8 mouse cellular contexts compared by ENCODE assay signal in genomic region chrX:105121227-105121865, GRCm38 (mm10). TPM values are rescaled to one million over a fixed set of nuclear protein-coding genes. Genes with fewer than 3 reads are reported as not detected.
A peak's percentile ranks its signal among the peaks of the same experiment; 100 is the strongest.
DNase-seq lines count a peak whose midpoint lies in the region; ATAC-seq and TF ChIP-seq lines count a peak whose summit lies in the region.

No protein-coding gene starts in this region.

- peak overlapping the region; percentile 74 for H3K4me3 ChIP-seq in brown adipose tissue, adult 24 weeks (ENCODE audit: insufficient read depth, low read depth, low read length)
- peak overlapping the region; percentile 69 for H3K4me3 ChIP-seq in heart, embryonic 13.5 days
- H3K4me3 ChIP-seq in kidney, postnatal 0 days (replicated peaks; ENCODE audit: low read depth, low read length) = peak overlapping the region; percentile 48
- H3K4me3 ChIP-seq in liver, adult 2 months (ENCODE audit: insufficient read depth, low read depth, low read length) = peak overlapping the region; percentile 80; the same call in 1 of the 2 replicates

- no peak for TF ChIP-seq POLR2A in liver, adult 2 months (IDR thresholded peaks at IDR 0.05; ENCODE audit: extremely low read depth, insufficient read depth, low read length)

- peak; percentile 63 for ATAC-seq in erythroid progenitor cell, adult 5-6 weeks (replicated peaks; ENCODE audit: low FRiP score, poor library complexity, severe bottlenecking)
- ATAC-seq in heart, embryonic 13.5 days (ENCODE audit: extremely low read depth, insufficient number of reproducible peaks, low FRiP score, low TSS enrichment) = peak; percentile 51; the same call in 1 of the 2 replicates
- peak; percentile 75 for ATAC-seq in kidney, postnatal 0 days (replicated peaks; ENCODE audit: low FRiP score, low read depth)
- peak; percentile 75 for ATAC-seq in monocyte, adult 5-6 weeks (replicated peaks; ENCODE audit: insufficient number of reproducible peaks, low FRiP score, low TSS enrichment, poor library complexity, severe bottlenecking)

- H3K9me3 ChIP-seq in heart, embryonic 13.5 days = no peaks in the 10 kb centered on the region
- H3K9me3 ChIP-seq in kidney, postnatal 0 days (replicated peaks; ENCODE audit: low read length) = no peaks in the 10 kb centered on the region

- no peaks in the 10 kb centered on the region for H3K79me2 ChIP-seq in liver, adult 2 months (ENCODE audit: control insufficient read depth, insufficient read depth, low read length)

- peak overlapping the region; percentile 86 for H3K4me2 ChIP-seq in heart, embryonic 13.5 days
- H3K4me2 ChIP-seq in kidney, postnatal 0 days (ENCODE audit: low read length) = peak overlapping the region; percentile 85

- peaks cover 64% of the 10 kb centered on the region for H3K27me3 ChIP-seq in heart, embryonic 13.5 days (replicated peaks)
- no peaks in the 10 kb centered on the region for H3K27me3 ChIP-seq in kidney, postnatal 0 days (ENCODE audit: insufficient read depth, low read length)
- H3K27me3 ChIP-seq in liver, adult 2 months (ENCODE audit: control insufficient read depth, insufficient read depth, low read length) = no peaks in the 10 kb centered on the region
- no peaks in the 10 kb centered on the region for H3K27me3 ChIP-seq in splenic B cell, adult 2 months (ENCODE audit: control insufficient read depth, insufficient read depth, low read length, poor library complexity, severe bottlenecking)

- peak; percentile 58 for TF ChIP-seq CTCF in kidney, postnatal 0 days (IDR thresholded peaks at IDR 0.05; ENCODE audit: low read depth)
- TF ChIP-seq CTCF in liver, adult 2 months (IDR thresholded peaks at IDR 0.05; ENCODE audit: low read depth, low read length) = peak; percentile 36

- H3K4me1 ChIP-seq in brown adipose tissue, adult 24 weeks (ENCODE audit: control insufficient read depth, insufficient read depth, insufficient read length, low read length) = no peaks in the 10 kb centered on the region
- H3K4me1 ChIP-seq in heart, embryonic 13.5 days = no peaks in the 10 kb centered on the region
- H3K4me1 ChIP-seq in kidney, postnatal 0 days (replicated peaks; ENCODE audit: insufficient read depth, low read length) = no peaks in the 10 kb centered on the region
- H3K4me1 ChIP-seq in liver, adult 2 months (ENCODE audit: control insufficient read depth, insufficient read depth, low read length) = no peaks in the 10 kb centered on the region; the same call in 1 of the 2 replicates

- peak; percentile 79 to 80 for DNase-seq in B cell, adult 2 months
- peak; percentile 69 for DNase-seq in kidney, postnatal 0 days (ENCODE audit: low spot score)
- no peak for DNase-seq in liver, adult 2 months (ENCODE audit: extremely low read depth, low read depth, low spot score)
- DNase-seq in splenic B cell, adult 2 months (ENCODE audit: low read depth, low spot score) = peak; percentile 66

- H3K9ac ChIP-seq in heart, embryonic 13.5 days = peak overlapping the region; percentile 82
- 0 out of 2 replicates have a peak overlapping the region, but pooled peaks have one; percentile 57 for H3K9ac ChIP-seq in kidney, postnatal 0 days (ENCODE audit: low read depth, low read length)
- peak overlapping the region; percentile 59; the same call in 1 of the 2 replicates for H3K9ac ChIP-seq in liver, adult 2 months (ENCODE audit: low read depth, low read length)

- H3K36me3 ChIP-seq in heart, embryonic 13.5 days = no peaks in the 10 kb centered on the region; the same call in 1 of the 2 replicates
- no peaks in the 10 kb centered on the region for H3K36me3 ChIP-seq in kidney, postnatal 0 days (ENCODE audit: insufficient read depth, low read length)
- H3K36me3 ChIP-seq in liver, adult 2 months (ENCODE audit: control insufficient read depth, insufficient read depth, low read length) = no peaks in the 10 kb centered on the region
- H3K36me3 ChIP-seq in splenic B cell, adult 2 months (ENCODE audit: control insufficient read depth, insufficient read depth, low read length, poor library complexity, severe bottlenecking) = no peaks in the 10 kb centered on the region

- H3K27ac ChIP-seq in brown adipose tissue, adult 24 weeks (replicated peaks; ENCODE audit: low read depth, low read length) = no peak overlapping the region
- H3K27ac ChIP-seq in heart, embryonic 13.5 days (replicated peaks) = no peak overlapping the region
- H3K27ac ChIP-seq in kidney, postnatal 0 days = no peak overlapping the region
- no peak overlapping the region for H3K27ac ChIP-seq in liver, adult 2 months (replicated peaks; ENCODE audit: insufficient read depth, low read depth, low read length)

- 10% methylated on average over 38 of the region's 38 CpGs for WGBS in heart, embryonic 13.5 days
- WGBS in kidney, postnatal 0 days = 23% methylated on average over 38 of the region's 38 CpGs
- WGBS in liver, adult 2 months = 23% methylated on average over 38 of the region's 38 CpGs

RNA-seq across cellular contexts. Expression of gene Magee1, which starts 1.2 kb away (rescaled TPM):
- polyA plus RNA-seq in brown adipose tissue, adult 24 weeks (2012; ENCODE audit: insufficient read depth, insufficient read length, missing spikeins) = 2.3 and 3.6 TPM in 2 replicates
- total RNA-seq in erythroid progenitor cell, adult 5-6 weeks (2015; ENCODE audit: low replicate concordance) = 0.42 TPM in 1 of 2 replicates, not detected in the other
- total RNA-seq in erythroid progenitor cell, adult 5-6 weeks (2017; ENCODE audit: low replicate concordance) = 0.77 TPM in 1 of 2 replicates, not detected in the other
- 12.5 and 14.2 TPM in 2 replicates for polyA plus RNA-seq in heart, embryonic 13.5 days (2015; fragmentation: Nextera tagmentation; extraction: Ambion mirVana)
- 8.2 and 9.3 TPM in 2 replicates for polyA plus RNA-seq in kidney, postnatal 0 days (2015; fragmentation: Nextera tagmentation; extraction: Ambion mirVana)
- total RNA-seq in liver, adult 2 months (2014; rRNA removed) = 0.92 and 1.3 TPM in 2 replicates
- polyA plus RNA-seq in liver, adult 2 months (2012; rRNA removed) = 1.8 and 2.3 TPM in 2 replicates
- total RNA-seq in monocyte, adult 5-6 weeks (2017) = 2.1 to 2.9 TPM (median 2.3 TPM) in 3 replicates

RNA-seq across cellular contexts. Expression of gene Pbdc1, which starts 41.8 kb away (rescaled TPM):
- 11.9 and 16.7 TPM in 2 replicates for polyA plus RNA-seq in brown adipose tissue, adult 24 weeks (2012; ENCODE audit: insufficient read depth, insufficient read length, missing spikeins)
- total RNA-seq in erythroid progenitor cell, adult 5-6 weeks (2015; ENCODE audit: low replicate concordance) = 13.7 and 17.6 TPM in 2 replicates
- 17.3 and 21.6 TPM in 2 replicates for total RNA-seq in erythroid progenitor cell, adult 5-6 weeks (2017; ENCODE audit: low replicate concordance)
- polyA plus RNA-seq in heart, embryonic 13.5 days (2015; fragmentation: Nextera tagmentation; extraction: Ambion mirVana) = 35.9 and 43.6 TPM in 2 replicates
- polyA plus RNA-seq in kidney, postnatal 0 days (2015; fragmentation: Nextera tagmentation; extraction: Ambion mirVana) = 47.5 and 49.0 TPM in 2 replicates
- 10.3 and 12.8 TPM in 2 replicates for total RNA-seq in liver, adult 2 months (2014; rRNA removed)
- polyA plus RNA-seq in liver, adult 2 months (2012; rRNA removed) = 6.0 and 6.6 TPM in 2 replicates
- 23.2 to 38.8 TPM (median 27.1 TPM) in 3 replicates for total RNA-seq in monocyte, adult 5-6 weeks (2017)
